ENCODE assay signal across 20 mouse cellular contexts in genomic region chr16:95902177-95902576, GRCm38 (mm10).
"Had no signal": no experiment of that assay in that cellular context is flagged by ENCODE, and none has a peak within 500 bp of the region (broad histone marks: within the 10 kb centered on the region; RNA-seq: fewer than 3 reads in every experiment).

No protein-coding gene starts in this region.

- H3K4me3 ChIP-seq: kidney, embryonic 15.5 days; limb, embryonic 13.5 days; liver, embryonic 12.5 days; liver, embryonic 15.5 days; midbrain, embryonic 12.5 days; midbrain, embryonic 15.5 days; neural tube, embryonic 12.5 days; neural tube, embryonic 15.5 days had no signal

- H3K9me3 ChIP-seq: kidney, embryonic 15.5 days; limb, embryonic 13.5 days; liver, embryonic 12.5 days; liver, embryonic 15.5 days; midbrain, embryonic 12.5 days; midbrain, embryonic 15.5 days; neural tube, embryonic 12.5 days; neural tube, embryonic 15.5 days had no signal

- H3K27me3 ChIP-seq: kidney, embryonic 15.5 days; limb, embryonic 13.5 days; liver, embryonic 12.5 days; liver, embryonic 15.5 days; midbrain, embryonic 12.5 days; midbrain, embryonic 15.5 days; neural tube, embryonic 12.5 days; neural tube, embryonic 15.5 days had no signal

- H3K4me2 ChIP-seq: kidney, embryonic 15.5 days; limb, embryonic 13.5 days; liver, embryonic 12.5 days; liver, embryonic 15.5 days; midbrain, embryonic 12.5 days; midbrain, embryonic 15.5 days; neural tube, embryonic 12.5 days; neural tube, embryonic 15.5 days had no signal

- DNase-seq: kidney, adult 11 months; kidney, adult 8-10 months; kidney, postnatal 10 days; kidney, postnatal 36 days; layer of hippocampus, postnatal 36 days; liver; lung, adult 18-20 months; lung, postnatal 14 days; right cerebral cortex, adult 18-20 months; right cerebral cortex, postnatal 14 days; right cerebral cortex, postnatal 4 days had no signal

- ATAC-seq: liver, embryonic 12.5 days; midbrain, embryonic 15.5 days had no signal

- H3K4me1 ChIP-seq: kidney, embryonic 15.5 days; liver, embryonic 12.5 days; liver, embryonic 15.5 days; midbrain, embryonic 12.5 days; midbrain, embryonic 15.5 days; neural tube, embryonic 12.5 days; neural tube, embryonic 15.5 days had no signal

- H3K9ac ChIP-seq: kidney, embryonic 15.5 days; limb, embryonic 13.5 days; liver, embryonic 12.5 days; liver, embryonic 15.5 days; midbrain, embryonic 12.5 days; midbrain, embryonic 15.5 days; neural tube, embryonic 12.5 days; neural tube, embryonic 15.5 days had no signal

- H3K36me3 ChIP-seq: kidney, embryonic 15.5 days; limb, embryonic 13.5 days; liver, embryonic 12.5 days; liver, embryonic 15.5 days; midbrain, embryonic 12.5 days; midbrain, embryonic 15.5 days; neural tube, embryonic 12.5 days; neural tube, embryonic 15.5 days had no signal

- H3K27ac ChIP-seq: kidney, embryonic 15.5 days; liver, embryonic 12.5 days; liver, embryonic 15.5 days; macrophage; midbrain, embryonic 12.5 days; midbrain, embryonic 15.5 days; neural tube, embryonic 12.5 days; neural tube, embryonic 15.5 days had no signal
